In genomic region chr2:16706227-16706626, GRCm38 (mm10) we compare ENCODE assay signal across 9 mouse cellular contexts.
DNase-seq lines count a peak whose midpoint lies in the region; ATAC-seq lines count a peak whose summit lies in the region.
"Had no signal": no experiment of that assay in that cellular context is flagged by ENCODE, and none has a peak within 500 bp of the region (broad histone marks: within the 10 kb centered on the region; RNA-seq: fewer than 3 reads in every experiment).

No protein-coding gene starts in this region.

- H3K4me2 ChIP-seq in kidney, embryonic 14.5 days (replicated peaks; ENCODE audit: low read depth, low read length): no peak overlapping the region
- H3K4me2 ChIP-seq: embryonic facial prominence, embryonic 13.5 days had no signal

- no peak overlapping the region for H3K27ac ChIP-seq in kidney, embryonic 14.5 days (ENCODE audit: low read depth, low read length)
- H3K27ac ChIP-seq: embryonic facial prominence, embryonic 13.5 days had no signal

- no peak for ATAC-seq in kidney, embryonic 14.5 days (ENCODE audit: low FRiP score, low TSS enrichment)

- peak; percentile 30 for DNase-seq in adrenal gland, postnatal 10 days
- no peak for DNase-seq in adrenal gland, adult 8-10 months
- peak; percentile 5 to 19 for DNase-seq in kidney, postnatal 4 days
- peak; percentile 32 to 35 for DNase-seq in B cell, adult 2 months
- peak; percentile 2 for DNase-seq in c-Kit-positive CD71-positive TER-119-positive erythroid progenitor cells, embryonic 14.5 days (ENCODE audit: low spot score)
- no peak for DNase-seq in right cerebral cortex, adult 18-20 months
- DNase-seq in gastrocnemius, adult 8-10 months (ENCODE audit: low spot score in 2 of 2): no peak

- H3K27me3 ChIP-seq in kidney, embryonic 14.5 days (ENCODE audit: control insufficient read depth, insufficient read depth, low read length): no peaks in the 10 kb centered on the region
- H3K27me3 ChIP-seq: embryonic facial prominence, embryonic 13.5 days had no signal

- no peaks in the 10 kb centered on the region for H3K4me1 ChIP-seq in kidney, embryonic 14.5 days (ENCODE audit: control insufficient read depth, insufficient read depth, low read length)

- WGBS in kidney, embryonic 14.5 days: 91% methylated on average over 2 of the region's 2 CpGs

- no peak overlapping the region for H3K9ac ChIP-seq in kidney, embryonic 14.5 days (ENCODE audit: low read depth, low read length)
- H3K9ac ChIP-seq: embryonic facial prominence, embryonic 13.5 days had no signal

- no peaks in the 10 kb centered on the region for H3K36me3 ChIP-seq in kidney, embryonic 14.5 days (ENCODE audit: control insufficient read depth, insufficient read depth, low read length)
- H3K36me3 ChIP-seq: embryonic facial prominence, embryonic 13.5 days had no signal

- H3K4me3 ChIP-seq in kidney, embryonic 14.5 days (ENCODE audit: low read length): no peak overlapping the region
- H3K4me3 ChIP-seq: embryonic facial prominence, embryonic 13.5 days had no signal

- no peaks in the 10 kb centered on the region for H3K9me3 ChIP-seq in kidney, embryonic 14.5 days (ENCODE audit: control insufficient read depth, low read length)
- H3K9me3 ChIP-seq: embryonic facial prominence, embryonic 13.5 days had no signal

Comparison
In these comparisons a context has a peak if more than half of its experiments do, and no peak if none do; other contexts are left out.
1. DNase-seq: peak in adrenal gland, postnatal 10 days (single experiment), kidney, postnatal 4 days (2 of 2), B cell, adult 2 months (2 of 2) and c-Kit-positive CD71-positive TER-119-positive erythroid progenitor cells, embryonic 14.5 days (single experiment); none in adrenal gland, adult 8-10 months (single experiment), right cerebral cortex, adult 18-20 months (single experiment) and gastrocnemius, adult 8-10 months (0 of 2).